In the genomic region with DNA sequence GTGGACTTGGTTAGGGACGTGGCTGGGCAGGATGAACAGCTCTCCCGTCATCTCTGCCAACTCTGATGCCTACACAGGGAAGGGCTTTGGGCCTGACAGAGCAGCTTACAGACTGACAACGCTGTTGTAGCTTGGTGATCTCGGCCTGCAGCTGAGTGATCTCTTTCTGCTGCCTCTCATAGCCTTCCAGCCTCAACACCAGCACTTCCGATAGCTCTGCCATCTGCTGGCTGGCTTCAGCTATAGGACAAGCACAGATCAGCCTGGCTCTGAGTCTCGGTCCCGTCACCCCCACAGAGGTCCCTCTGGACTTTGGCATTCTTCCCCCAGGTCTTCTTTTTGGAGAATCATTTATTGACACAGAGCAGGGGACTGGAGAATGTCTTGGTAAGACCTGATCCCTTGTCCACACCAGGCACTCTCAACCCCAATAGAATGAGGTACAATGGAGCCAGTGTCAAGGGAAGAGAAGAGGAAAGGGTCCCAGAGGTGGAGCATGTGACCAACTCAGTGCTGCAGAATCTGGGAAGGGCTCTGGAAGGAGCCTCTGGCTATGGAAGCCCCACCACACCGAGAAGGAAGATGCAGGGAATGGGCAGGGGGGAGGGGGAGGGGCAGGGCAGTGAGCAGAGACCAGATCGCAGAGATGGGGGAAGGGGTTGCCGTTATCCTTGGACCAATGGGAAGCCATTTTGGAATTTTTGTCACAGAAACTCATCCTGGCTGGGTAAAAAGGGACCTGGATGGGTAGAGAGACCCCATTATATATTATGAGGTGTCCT, we compare ENCODE assay signal across 9 mouse cellular contexts. TPM values are rescaled to one million over a fixed set of nuclear protein-coding genes. Genes with fewer than 3 reads are reported as not detected.
DNase-seq lines count a peak whose midpoint lies in the region; ATAC-seq and TF ChIP-seq lines count a peak whose summit lies in the region.
"Had no signal": no experiment of that assay in that cellular context is flagged by ENCODE, and none has a peak within 500 bp of the region (broad histone marks: within the 10 kb centered on the region; RNA-seq: fewer than 3 reads in every experiment).

No protein-coding gene starts in this region.

- WGBS in heart, embryonic 15.5 days: 30% methylated on average over 10 of the region's 10 CpGs
- 41% methylated on average over 10 of the region's 10 CpGs for WGBS in spleen, adult 2 months
- 36% methylated on average over 10 of the region's 10 CpGs for whole genome bisulfite sequencing in midbrain, embryonic 12.5 days

- DNase-seq in heart, postnatal 25 days (ENCODE audit: low spot score): no peak
- DNase-seq in spleen, adult 2 months (ENCODE audit: low read depth in 1 of 2, low spot score in 2 of 2): no peak
- no peak for DNase-seq in spleen, adult 12 weeks (ENCODE audit: low spot score)
- DNase-seq in embryo, embryonic 10.5 days (ENCODE audit: low spot score): peak; percentile 54
- DNase-seq in gastrocnemius, postnatal 36 days: no peak

- no peaks in the 10 kb centered on the region for H3K9me3 ChIP-seq in heart, embryonic 15.5 days (replicated peaks)
- H3K9me3 ChIP-seq in midbrain, embryonic 12.5 days: no peaks in the 10 kb centered on the region

- TF ChIP-seq POLR2A in spleen, adult 2 months (IDR thresholded peaks at IDR 0.05; ENCODE audit: low read depth, low read length): no peak

- no peak overlapping the region for H3K27ac ChIP-seq in heart, embryonic 15.5 days
- H3K27ac ChIP-seq in spleen, adult 2 months (ENCODE audit: insufficient read depth, low read length): no peak overlapping the region
- H3K27ac ChIP-seq in midbrain, embryonic 12.5 days (replicated peaks): peak overlapping the region; percentile 30; the same call in 1 of the 2 replicates

- peak; percentile 22; the same call in 1 of the 2 replicates for TF ChIP-seq CTCF in spleen, adult 2 months (IDR thresholded peaks at IDR 0.05; ENCODE audit: extremely low read depth, insufficient read depth, insufficient read length, insufficient replicate concordance)

- peaks cover 16% of the 10 kb centered on the region for H3K4me1 ChIP-seq in heart, embryonic 15.5 days (replicated peaks)
- H3K4me1 ChIP-seq in spleen, adult 2 months (ENCODE audit: control insufficient read depth, insufficient read depth, insufficient read length): no peaks in the 10 kb centered on the region; the same call in 1 of the 2 replicates
- peaks cover 34% of the 10 kb centered on the region for H3K4me1 ChIP-seq in midbrain, embryonic 12.5 days

- H3K36me3 ChIP-seq in heart, embryonic 15.5 days: no peaks in the 10 kb centered on the region
- H3K36me3 ChIP-seq in spleen, adult 2 months (ENCODE audit: control insufficient read depth, insufficient read depth, low read length): no peaks in the 10 kb centered on the region
- H3K36me3 ChIP-seq in midbrain, embryonic 12.5 days: peaks cover 20% of the 10 kb centered on the region

- H3K4me2 ChIP-seq in heart, embryonic 15.5 days: no peak overlapping the region
- no peak overlapping the region for H3K4me2 ChIP-seq in midbrain, embryonic 12.5 days (replicated peaks)

- peaks cover 32% of the 10 kb centered on the region for H3K27me3 ChIP-seq in heart, embryonic 15.5 days
- peaks cover 11% of the 10 kb centered on the region for H3K27me3 ChIP-seq in spleen, adult 2 months (ENCODE audit: control insufficient read depth, insufficient read depth, low read length)
- peaks cover 30% of the 10 kb centered on the region for H3K27me3 ChIP-seq in midbrain, embryonic 12.5 days

- no peak for ATAC-seq in heart, embryonic 15.5 days (replicated peaks; ENCODE audit: insufficient number of reproducible peaks, insufficient read depth, low FRiP score, low read depth)
- ATAC-seq in midbrain, embryonic 12.5 days (ENCODE audit: low FRiP score, low read depth): no peak
- ATAC-seq in erythroid progenitor cell, adult 5-6 weeks (replicated peaks; ENCODE audit: low FRiP score, poor library complexity, severe bottlenecking): no peak

- peak overlapping the region; percentile 41; the same call in 1 of the 2 replicates for H3K9ac ChIP-seq in heart, embryonic 15.5 days
- H3K9ac ChIP-seq in midbrain, embryonic 12.5 days (replicated peaks): no peak overlapping the region; the same call in 1 of the 2 replicates

- intact Hi-C loops in heart, postnatal 25 days (cut with DNase I): no loop called here
- intact Hi-C loops in gastrocnemius, postnatal 36 days (cut with DNase I): no loop called here

- no peak overlapping the region for H3K4me3 ChIP-seq in heart, embryonic 15.5 days
- no peak overlapping the region for H3K4me3 ChIP-seq in spleen, adult 2 months (ENCODE audit: extremely low read depth, insufficient read depth, insufficient read length)
- H3K4me3 ChIP-seq in midbrain, embryonic 12.5 days: no peak overlapping the region

RNA-seq across cellular contexts. Expression of gene Hap1, which starts 3.7 kb away (rescaled TPM):
- 5.3 and 7.7 TPM in 2 replicates for polyA plus RNA-seq in heart, embryonic 15.5 days (2015; fragmentation: Nextera tagmentation; extraction: Ambion mirVana)
- total RNA-seq in heart, postnatal 25 days (2021): 1 to 10 TPM in 1 of 2 experiments, under 1 TPM in 1; 0.83 to 1.2 TPM
- 22.0 and 24.7 TPM in 2 replicates for polyA plus RNA-seq in spleen, adult 2 months (2012; rRNA removed)
- 72.8 and 86.6 TPM in 2 replicates for polyA plus RNA-seq in midbrain, embryonic 12.5 days (2016; fragmentation: Nextera tagmentation; extraction: Ambion mirVana)
- total RNA-seq in erythroid progenitor cell, adult 5-6 weeks (2015; ENCODE audit: low replicate concordance): not detected in 2 replicates
- 0.13 TPM in 1 of 2 replicates, not detected in the other for total RNA-seq in erythroid progenitor cell, adult 5-6 weeks (2017; ENCODE audit: low replicate concordance)
- under 1 TPM in 1 of 2 experiments, not detected in 1; 0.23 TPM for total RNA-seq in gastrocnemius, postnatal 36 days (2021)

RNA-seq across cellular contexts. Expression of gene Gast, which starts 18.1 kb away (rescaled TPM):
- polyA plus RNA-seq in heart, embryonic 15.5 days (2015; fragmentation: Nextera tagmentation; extraction: Ambion mirVana): not detected in 2 replicates
- total RNA-seq in heart, postnatal 25 days (2021): not detected
- polyA plus RNA-seq in spleen, adult 2 months (2012; rRNA removed): not detected in 2 replicates
- 0.97 and 1.2 TPM in 2 replicates for polyA plus RNA-seq in midbrain, embryonic 12.5 days (2016; fragmentation: Nextera tagmentation; extraction: Ambion mirVana)
- not detected in 2 replicates for total RNA-seq in erythroid progenitor cell, adult 5-6 weeks (2015; ENCODE audit: low replicate concordance)
- not detected in 2 replicates for total RNA-seq in erythroid progenitor cell, adult 5-6 weeks (2017; ENCODE audit: low replicate concordance)
- not detected for total RNA-seq in gastrocnemius, postnatal 36 days (2021)
- total RNA-seq: layer of hippocampus, postnatal 10 days had no signal

RNA-seq across cellular contexts. Expression of gene Eif1, which starts 32.6 kb away (rescaled TPM):
- polyA plus RNA-seq in heart, embryonic 15.5 days (2015; fragmentation: Nextera tagmentation; extraction: Ambion mirVana): 1,413 and 1,738 TPM in 2 replicates
- 1,000 to 10,000 TPM; 1,459 to 1,550 TPM for total RNA-seq in heart, postnatal 25 days (2021)
- polyA plus RNA-seq in spleen, adult 2 months (2012; rRNA removed): 74.0 and 83.2 TPM in 2 replicates
- 1,467 and 1,563 TPM in 2 replicates for polyA plus RNA-seq in midbrain, embryonic 12.5 days (2016; fragmentation: Nextera tagmentation; extraction: Ambion mirVana)
- 1,616 and 1,886 TPM in 2 replicates for total RNA-seq in erythroid progenitor cell, adult 5-6 weeks (2015; ENCODE audit: low replicate concordance)
- 389 and 952 TPM in 2 replicates for total RNA-seq in erythroid progenitor cell, adult 5-6 weeks (2017; ENCODE audit: low replicate concordance)
- 1,000 to 10,000 TPM in 1 of 2 experiments, 100 to 1,000 TPM in 1; 947 to 1,138 TPM for total RNA-seq in gastrocnemius, postnatal 36 days (2021)

RNA-seq across cellular contexts. Expression of gene Jup, which starts 45.3 kb away (rescaled TPM):
- polyA plus RNA-seq in heart, embryonic 15.5 days (2015; fragmentation: Nextera tagmentation; extraction: Ambion mirVana): 117 and 140 TPM in 2 replicates
- 100 to 1,000 TPM; 239 to 247 TPM for total RNA-seq in heart, postnatal 25 days (2021)
- 84.5 and 91.6 TPM in 2 replicates for polyA plus RNA-seq in spleen, adult 2 months (2012; rRNA removed)
- polyA plus RNA-seq in midbrain, embryonic 12.5 days (2016; fragmentation: Nextera tagmentation; extraction: Ambion mirVana): 46.4 and 53.8 TPM in 2 replicates
- 7.2 and 10.1 TPM in 2 replicates for total RNA-seq in erythroid progenitor cell, adult 5-6 weeks (2015; ENCODE audit: low replicate concordance)
- total RNA-seq in erythroid progenitor cell, adult 5-6 weeks (2017; ENCODE audit: low replicate concordance): 1.9 and 5.5 TPM in 2 replicates
- total RNA-seq in gastrocnemius, postnatal 36 days (2021): 10 to 100 TPM; 73.8 to 80.2 TPM
